Comparison of ENCODE assay signal across 30 mouse cellular contexts in the genomic region with DNA sequence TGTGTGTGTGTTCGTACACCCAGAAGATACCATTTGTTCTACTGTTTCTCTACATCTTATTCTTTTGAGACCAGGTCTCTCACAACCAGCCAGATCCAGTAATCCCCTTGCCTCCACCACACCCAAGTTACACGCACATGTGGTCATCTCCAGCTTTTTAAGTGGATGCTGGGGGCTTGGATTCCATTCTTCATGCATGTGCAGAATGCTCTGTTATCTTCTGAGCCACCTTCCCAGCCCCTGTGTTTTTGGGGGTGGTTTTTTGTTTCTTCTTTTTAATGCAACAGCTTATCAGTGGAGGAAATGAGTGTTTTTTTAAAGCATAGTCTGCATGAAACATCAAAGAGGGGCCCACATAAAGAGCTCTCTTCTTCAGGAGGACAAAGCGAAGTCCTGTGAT.
A peak's percentile ranks its signal among the peaks of the same experiment; 100 is the strongest.
DNase-seq lines count a peak whose midpoint lies in the region; ATAC-seq and TF ChIP-seq lines count a peak whose summit lies in the region.
"Had no signal": no experiment of that assay in that cellular context is flagged by ENCODE, and none has a peak within 500 bp of the region (broad histone marks: within the 10 kb centered on the region; RNA-seq: fewer than 3 reads in every experiment).

No protein-coding gene starts in this region.

- ATAC-seq in common myeloid progenitor, adult 5-6 weeks (replicated peaks; ENCODE audit: low read depth, poor library complexity, severe bottlenecking): peak; percentile 72
- ATAC-seq in liver, embryonic 14.5 days (ENCODE audit: insufficient read depth): peak; percentile 74; the same call in 1 of the 2 replicates
- peak; percentile 83 for ATAC-seq in megakaryocyte-erythroid progenitor cell, adult 5-6 weeks (replicated peaks; ENCODE audit: low FRiP score, low TSS enrichment, poor library complexity, severe bottlenecking)
- ATAC-seq: forebrain, embryonic 14.5 days; intestine, embryonic 16.5 days had no signal

- H3K9ac ChIP-seq in liver, embryonic 14.5 days (replicated peaks): no peak overlapping the region
- H3K9ac ChIP-seq: embryonic facial prominence, embryonic 12.5 days; hindbrain, embryonic 13.5 days; limb, embryonic 13.5 days; midbrain, embryonic 12.5 days; neural tube, embryonic 13.5 days; stomach, embryonic 15.5 days had no signal

- intact Hi-C loops in heart, postnatal 25 days (cut with DNase I): no loop called here

- H3K4me3 ChIP-seq in liver, embryonic 14.5 days (ENCODE audit: insufficient read depth in 1 of 2, low read depth in 2 of 2, low read length in 2 of 2): no peak overlapping the region
- H3K4me3 ChIP-seq: embryonic facial prominence, embryonic 12.5 days; hindbrain, embryonic 13.5 days; left cerebral cortex, adult 2 months; limb, embryonic 13.5 days; midbrain, embryonic 12.5 days; neural tube, embryonic 13.5 days; stomach, embryonic 15.5 days had no signal

- H3K27ac ChIP-seq in liver, embryonic 14.5 days: no peak overlapping the region
- H3K27ac ChIP-seq: embryonic facial prominence, embryonic 12.5 days; hindbrain, embryonic 13.5 days; left cerebral cortex, adult 2 months; limb, embryonic 13.5 days; midbrain, embryonic 12.5 days; neural tube, embryonic 13.5 days; stomach, embryonic 15.5 days had no signal

- peak; percentile 77 for DNase-seq in heart, adult 11 months
- DNase-seq in heart, postnatal 25 days (ENCODE audit: low spot score): no peak
- DNase-seq in liver, embryonic 14.5 days (ENCODE audit: low read depth in 3 of 3, low spot score in 3 of 3): peak; percentile 20 to 38 (median 25)
- DNase-seq in right cerebral cortex, postnatal 25 days: no peak
- DNase-seq in left cerebral cortex, adult 11 months (ENCODE audit: low spot score): no peak
- no peak for DNase-seq in cerebellum, adult 11-12 months
- DNase-seq: adrenal gland, adult 2 months; cerebellum, adult 2 months; cerebellum, postnatal 14 days; gastrocnemius, postnatal 25 days; heart, adult 18-20 months; heart, postnatal 4 days; kidney, adult 8-10 months; kidney, postnatal 14 days; layer of hippocampus, adult 9-11 months; lung, adult 2 months; lung, postnatal 10 days had no signal

- H3K36me3 ChIP-seq in liver, embryonic 14.5 days (replicated peaks; ENCODE audit: control insufficient read depth, insufficient read depth, low read depth): no peaks in the 10 kb centered on the region
- H3K36me3 ChIP-seq: embryonic facial prominence, embryonic 12.5 days; G1E; hindbrain, embryonic 13.5 days; limb, embryonic 13.5 days; midbrain, embryonic 12.5 days; neural tube, embryonic 13.5 days; stomach, embryonic 15.5 days had no signal

- H3K4me2 ChIP-seq in liver, embryonic 14.5 days (ENCODE audit: low read depth): no peak overlapping the region
- H3K4me2 ChIP-seq: embryonic facial prominence, embryonic 12.5 days; heart, embryonic 11.5 days; hindbrain, embryonic 13.5 days; limb, embryonic 13.5 days; midbrain, embryonic 12.5 days; neural tube, embryonic 13.5 days; stomach, embryonic 15.5 days had no signal

- no peaks in the 10 kb centered on the region for H3K27me3 ChIP-seq in liver, embryonic 14.5 days (ENCODE audit: control insufficient read depth, insufficient read depth, low read length)
- H3K27me3 ChIP-seq: embryonic facial prominence, embryonic 12.5 days; limb, embryonic 13.5 days; stomach, embryonic 15.5 days had no signal

- TF ChIP-seq EP300 in liver, embryonic 14.5 days (IDR thresholded peaks at IDR 0.05; ENCODE audit: low read depth): peak; percentile 20; the same call in 1 of the 2 replicates

- no peak for TF ChIP-seq CTCF in liver, embryonic 14.5 days (IDR thresholded peaks at IDR 0.05; ENCODE audit: low read depth)

- H3K4me1 ChIP-seq in liver, embryonic 14.5 days (replicated peaks; ENCODE audit: control insufficient read depth in 2 of 2, insufficient read depth in 2 of 2, low read length in 1 of 2): peaks cover 0 to 13% of the 10 kb centered on the region in 2 experiments; a peak in 2 of 4 replicates
- H3K4me1 ChIP-seq: stomach, embryonic 15.5 days had no signal

- WGBS in liver, embryonic 14.5 days (ENCODE audit: insufficient replicate concordance): 15% methylated on average over 3 of the region's 3 CpGs

- no peaks in the 10 kb centered on the region for H3K9me3 ChIP-seq in liver, embryonic 14.5 days (ENCODE audit: control insufficient read depth, low read length)
- H3K9me3 ChIP-seq: embryonic facial prominence, embryonic 12.5 days; midbrain, embryonic 12.5 days; neural tube, embryonic 13.5 days; stomach, embryonic 15.5 days had no signal

Comparison
In these comparisons a context has a peak if more than half of its experiments do, and no peak if none do; other contexts are left out.
1. DNase-seq: peak in heart, adult 11 months (single experiment) and liver, embryonic 14.5 days (3 of 3); none in heart, postnatal 25 days (single experiment), right cerebral cortex, postnatal 25 days (single experiment), left cerebral cortex, adult 11 months (single experiment) and cerebellum, adult 11-12 months (single experiment).
2. Peak in every context shown above with its lines, with median percentiles within 50 percentile points of each other: ATAC-seq.